Mouse (Mus musculus): Measurements from ENCODE around the gene Il12rb2.

Il12rb2 gene

DNA sequence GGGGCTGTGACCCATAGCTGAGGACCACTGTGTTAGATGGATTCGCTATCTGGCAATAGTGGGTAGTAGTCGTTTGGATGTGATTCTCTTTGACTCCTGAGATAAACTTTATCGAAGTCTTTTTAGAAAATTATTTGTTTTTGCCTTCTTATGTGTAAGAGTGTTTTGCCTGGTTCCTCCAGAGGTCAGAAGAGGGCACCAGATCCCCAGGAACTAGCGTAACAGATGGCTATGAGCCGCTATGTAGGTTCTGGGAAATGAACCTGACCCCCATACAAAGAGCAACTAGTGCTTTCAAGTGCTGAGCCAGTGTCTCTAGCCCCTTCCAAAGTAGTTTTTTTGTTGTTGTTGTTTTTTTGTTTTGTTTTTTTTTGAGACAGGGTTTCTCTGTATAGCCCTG, 79.9 kb downstream of the Il12rb2 start:
- no peak for DNase-seq (ENCODE audit: low read depth, low spot score)

DNA sequence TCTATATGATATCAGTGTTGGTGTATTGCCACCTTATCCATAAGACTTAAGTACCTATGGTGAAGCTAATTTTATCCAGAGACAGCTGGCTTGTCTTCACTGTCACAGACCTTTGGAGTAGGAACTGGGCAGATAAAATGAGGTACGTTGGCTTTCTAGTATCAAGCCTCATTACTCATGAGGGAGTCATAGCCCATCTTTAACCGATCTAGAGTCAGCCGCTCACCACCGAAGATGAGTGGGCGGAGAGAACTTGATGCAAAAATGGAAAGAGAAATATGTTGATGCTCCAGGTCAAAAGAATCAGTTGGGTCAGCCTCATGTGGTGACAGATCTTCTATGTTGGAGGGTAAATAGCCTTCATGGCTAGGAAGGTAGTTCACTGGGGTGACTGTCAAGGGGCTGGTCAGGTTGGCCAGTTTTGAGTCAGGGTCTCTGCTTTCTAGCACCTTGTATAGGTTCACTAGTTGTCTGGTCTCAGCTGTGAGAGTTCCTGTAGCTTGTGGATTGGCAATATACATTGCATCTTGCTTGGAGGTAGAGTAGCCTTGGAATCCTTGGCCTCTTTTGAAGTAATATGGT, 83.9 kb downstream of the Il12rb2 start:
- DNase-seq (ENCODE audit: low read depth, low spot score): no peak

DNA sequence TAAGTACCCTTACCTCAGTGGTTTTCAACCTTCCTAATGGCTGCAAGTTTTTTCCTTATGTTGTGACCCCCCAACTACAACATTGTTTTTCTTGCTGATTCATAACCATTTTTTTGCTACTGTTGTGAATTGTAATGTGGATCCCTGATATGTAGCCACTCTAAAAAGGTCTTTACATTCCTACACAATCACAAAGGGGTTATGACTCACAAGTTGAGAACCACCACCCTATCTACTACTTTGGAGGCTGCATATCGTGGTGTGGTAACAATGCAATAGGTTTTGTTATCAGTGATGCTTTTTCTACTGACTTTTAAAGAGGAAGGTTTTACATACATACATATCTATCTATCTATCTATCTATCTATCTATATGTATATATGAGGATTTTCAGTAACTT, 93.1 kb downstream of the Il12rb2 start:
- no peak for DNase-seq (ENCODE audit: low read depth, low spot score)

DNA sequence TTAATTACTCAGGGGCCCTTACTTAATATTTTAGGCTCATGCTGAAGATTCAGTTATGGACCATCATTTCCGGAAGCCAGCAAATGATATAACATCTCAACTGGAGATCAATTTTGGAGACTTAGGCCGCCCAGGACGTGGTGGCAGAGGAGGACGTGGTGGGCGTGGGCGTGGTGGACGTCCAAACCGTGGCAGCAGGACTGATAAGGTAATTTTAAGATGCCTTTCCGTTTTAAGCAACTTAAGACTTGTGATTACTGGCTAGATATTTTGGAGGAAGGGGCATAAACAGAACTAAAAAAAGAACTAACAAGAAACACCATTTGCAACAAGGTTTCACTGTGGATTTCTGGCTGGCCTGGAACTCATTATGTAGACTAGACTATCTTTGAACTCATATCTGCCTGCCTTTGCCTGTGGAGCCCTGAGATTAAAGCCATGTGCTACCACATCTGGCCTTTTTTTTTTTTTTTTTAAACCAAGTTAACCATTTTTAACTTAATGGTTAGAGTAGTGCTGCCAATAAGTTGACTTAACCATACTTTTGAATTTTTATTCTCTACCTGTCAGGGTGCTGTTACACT, 94.3 kb downstream of the Il12rb2 start:
- no peak for DNase-seq (ENCODE audit: low read depth, low spot score)

DNA sequence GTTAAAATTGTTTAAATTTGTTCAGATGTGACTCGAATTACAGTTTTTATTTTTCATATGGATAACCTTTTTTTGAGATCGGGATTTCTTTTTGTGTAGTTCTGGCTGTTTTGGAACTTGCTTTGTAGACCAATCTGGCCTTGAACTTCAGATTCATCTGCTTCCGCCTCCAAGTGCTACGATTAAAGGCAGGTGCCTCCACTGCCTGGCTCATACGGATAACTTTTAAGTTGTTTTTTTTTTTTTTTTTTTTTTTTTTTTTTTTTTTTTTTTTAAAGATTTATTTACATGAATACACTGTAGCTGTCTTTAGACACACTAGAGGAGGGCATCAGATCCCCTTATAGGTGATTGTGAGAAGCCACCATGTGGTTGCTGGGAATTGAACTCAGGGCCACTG, 98.0 kb downstream of the Il12rb2 start:
- no peak for DNase-seq (ENCODE audit: low read depth, low spot score)

DNA sequence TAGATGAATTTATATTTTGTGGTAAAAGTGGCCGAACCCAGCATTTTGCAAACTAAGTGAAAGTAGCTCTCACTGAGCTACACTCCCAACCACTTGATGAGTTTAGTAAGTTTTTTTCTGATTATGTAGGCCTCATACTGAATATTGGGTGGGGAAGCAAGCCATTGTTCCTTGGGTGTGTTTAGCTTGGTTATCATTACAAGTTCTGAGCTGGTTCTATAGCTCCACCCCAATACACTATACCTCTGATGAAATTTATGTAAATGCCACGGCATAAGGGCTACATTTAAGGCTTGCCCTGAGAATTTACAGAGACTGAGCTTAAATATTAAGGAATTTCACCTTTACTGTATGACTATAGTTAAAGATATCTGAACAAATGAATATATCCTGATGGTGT, 106.5 kb downstream of the Il12rb2 start:
- DNase-seq (ENCODE audit: low read depth, low spot score): no peak

DNA sequence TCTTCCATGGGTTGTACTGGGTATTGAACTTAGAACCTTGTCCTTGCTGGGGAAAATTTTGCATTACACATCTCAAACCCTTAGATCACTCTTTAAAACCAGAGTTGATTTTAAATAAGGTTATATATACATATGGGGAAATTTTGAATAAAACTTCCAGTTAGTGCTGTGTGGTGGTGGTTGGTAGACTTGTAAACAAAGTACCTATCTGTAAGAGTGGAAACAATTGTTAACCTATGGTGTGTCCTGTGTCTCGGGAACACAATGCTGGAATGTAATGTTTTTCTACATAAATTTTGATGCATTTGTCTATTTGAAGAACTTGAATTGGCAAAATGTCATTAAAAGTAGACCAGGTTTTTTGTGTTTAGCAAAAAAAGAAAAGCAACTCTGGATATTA, 107.0 kb downstream of the Il12rb2 start:
- DNase-seq (ENCODE audit: low read depth, low spot score): no peak

DNA sequence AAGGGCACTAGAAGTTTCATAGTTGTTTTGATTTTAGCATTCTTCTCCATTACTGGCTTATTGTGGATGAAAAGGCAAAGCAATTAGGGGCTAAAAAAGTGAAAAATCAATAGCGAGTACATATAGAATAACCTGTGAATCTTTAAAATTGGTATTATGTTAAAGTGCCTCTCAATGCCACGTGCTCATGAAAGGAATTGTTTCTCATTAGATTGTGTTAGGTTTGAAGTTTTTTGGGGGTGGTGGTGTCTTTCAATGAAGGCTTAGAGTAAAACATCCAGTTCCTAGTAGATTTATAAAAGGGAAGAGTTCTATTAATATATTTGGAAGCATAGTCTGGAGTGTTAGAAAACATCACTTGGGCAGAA, 107.8 kb downstream of the Il12rb2 start:
- DNase-seq (ENCODE audit: low read depth, low spot score): no peak

DNA sequence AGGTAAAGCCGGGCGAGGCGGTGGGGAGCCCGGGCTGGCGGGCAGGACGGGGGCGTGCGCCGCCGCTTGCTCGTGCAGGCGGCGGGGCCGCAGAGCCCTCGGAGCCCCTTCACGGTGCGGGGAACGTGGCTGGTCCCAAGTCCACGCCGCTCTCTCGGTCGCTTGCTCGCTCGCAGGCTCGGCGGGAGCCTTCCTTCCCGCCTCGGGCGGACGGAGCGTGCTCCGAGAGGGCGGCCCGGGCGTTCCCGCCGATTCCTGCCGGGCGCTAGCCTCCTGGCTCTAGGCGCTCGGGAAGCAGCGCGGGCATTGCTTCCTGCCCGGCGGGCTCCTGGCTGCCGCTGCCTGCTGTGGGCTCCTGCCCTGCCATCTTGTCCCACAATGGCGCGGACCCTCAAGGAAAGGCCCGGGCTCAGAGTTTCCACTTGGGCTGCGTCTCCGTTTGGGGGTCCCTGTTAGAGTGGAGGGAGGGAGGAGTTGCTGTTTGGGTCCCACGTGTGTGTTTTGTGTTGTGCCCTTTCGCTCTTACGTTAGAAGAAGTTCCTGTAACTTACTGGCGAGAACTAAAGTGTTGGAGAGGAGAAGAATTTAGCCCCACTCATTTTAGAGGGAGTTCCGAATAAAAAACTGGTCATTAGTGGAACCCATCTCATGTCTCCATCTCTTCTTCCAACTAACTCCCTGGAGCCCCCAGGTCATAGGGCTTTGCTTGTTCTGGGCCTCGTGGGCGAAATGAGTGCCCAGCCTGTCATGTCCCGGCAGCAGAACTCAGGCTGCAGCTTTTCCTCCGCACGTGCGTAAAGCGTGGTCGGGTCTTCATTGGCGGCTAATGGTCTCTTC, 108.4 kb downstream of the Il12rb2 start:
- peak; percentile 52 for DNase-seq (ENCODE audit: low read depth, low spot score)

DNA sequence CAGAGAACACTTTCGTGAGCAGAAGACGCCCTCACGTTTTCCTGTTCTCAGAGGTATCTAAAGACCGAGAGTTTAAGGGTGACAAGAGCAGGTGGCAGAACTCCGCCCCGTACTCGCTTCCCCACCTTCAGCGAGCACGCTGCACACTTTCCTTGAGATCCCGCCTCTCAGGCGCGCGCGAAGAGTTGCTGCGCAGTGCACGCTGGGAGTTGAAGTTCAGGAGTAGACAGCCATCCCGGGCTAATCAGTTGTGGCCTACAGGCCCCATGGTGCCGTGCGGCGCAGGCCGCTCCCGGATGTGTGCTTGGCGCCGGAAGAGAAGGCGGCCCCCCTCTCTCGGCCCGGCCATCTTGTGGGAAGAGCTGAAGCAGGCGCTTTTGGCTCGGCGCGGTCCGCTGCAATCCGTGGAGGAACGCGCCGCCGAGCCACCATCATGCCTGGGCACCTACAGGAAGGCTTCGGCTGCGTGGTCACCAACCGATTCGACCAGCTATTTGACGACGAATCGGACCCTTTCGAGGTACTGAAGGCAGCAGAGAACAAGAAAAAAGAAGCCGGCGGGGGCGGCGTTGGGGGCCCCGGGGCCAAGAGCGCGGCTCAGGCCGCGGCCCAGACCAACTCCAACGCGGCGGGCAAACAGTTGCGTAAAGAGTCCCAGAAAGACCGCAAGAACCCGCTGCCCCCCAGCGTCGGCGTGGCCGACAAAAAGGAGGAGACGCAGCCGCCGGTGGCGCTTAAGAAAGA, 109.2 kb downstream of the Il12rb2 start:
- peak; percentile 97 for DNase-seq (ENCODE audit: low read depth, low spot score)

DNA sequence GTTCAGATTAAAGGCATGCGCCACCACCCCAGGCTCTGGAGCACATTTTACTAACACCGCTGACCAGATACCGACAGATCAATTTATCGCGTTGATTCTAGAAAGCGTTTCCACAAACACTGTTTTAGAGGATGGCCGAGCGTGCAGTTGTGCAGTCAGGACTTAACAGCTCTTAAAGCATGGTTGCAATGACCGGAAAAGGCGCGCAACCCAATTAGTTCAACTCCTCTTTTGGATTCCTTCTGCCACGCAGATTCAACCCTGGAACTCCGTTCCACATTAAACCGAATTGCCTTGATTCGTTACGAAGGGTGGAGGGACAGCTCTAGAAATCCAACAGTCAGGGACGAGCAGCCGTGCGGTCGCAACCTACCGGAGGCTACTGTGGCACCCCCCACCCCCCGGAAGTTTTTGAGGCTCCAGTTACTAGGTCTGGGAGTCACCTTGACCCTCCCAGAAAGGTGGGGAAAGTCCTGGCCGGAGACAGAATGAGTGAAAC, 109.8 kb downstream of the Il12rb2 start:
- peak; percentile 44 for DNase-seq (ENCODE audit: low read depth, low spot score)

DNA sequence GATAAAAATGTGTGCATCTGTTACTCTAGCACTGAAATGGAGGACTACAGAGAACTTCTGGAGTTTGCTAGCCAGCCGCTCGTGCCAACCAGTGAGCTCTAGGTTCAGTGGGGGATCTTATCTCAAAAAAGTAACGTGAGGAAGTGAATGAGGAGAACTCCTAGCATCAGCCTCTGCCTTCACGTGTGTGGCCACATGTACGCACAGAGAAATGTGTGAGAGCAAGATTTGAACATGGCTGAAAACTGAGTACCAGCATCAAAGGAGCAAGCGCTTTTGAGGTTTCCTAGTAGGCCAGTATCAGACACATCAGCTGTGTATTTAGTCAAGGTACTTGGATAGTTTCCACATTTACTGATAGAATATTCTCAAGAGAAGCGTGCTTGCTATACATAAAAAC, 111.1 kb downstream of the Il12rb2 start:
- no peak for DNase-seq (ENCODE audit: low read depth, low spot score)

DNA sequence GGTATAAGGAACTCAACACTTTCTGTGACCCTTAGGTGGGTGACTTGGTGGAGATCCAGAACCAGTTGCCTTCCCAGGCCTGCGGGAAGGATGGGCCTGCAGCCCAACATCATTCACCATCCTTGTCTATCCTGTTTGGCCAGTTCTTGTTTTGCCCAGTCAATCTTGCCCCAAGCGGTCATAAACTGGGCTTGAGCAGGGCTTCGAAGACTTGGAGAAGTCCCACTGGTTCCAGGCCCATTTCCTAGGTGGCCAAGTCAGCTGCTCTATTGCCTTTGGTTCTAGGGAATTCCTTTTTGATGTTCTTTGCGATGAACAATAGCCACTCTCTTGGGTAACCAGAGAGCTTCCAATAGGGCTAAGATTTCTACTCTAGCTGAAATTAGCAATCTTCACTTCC, 124.9 kb downstream of the Il12rb2 start:
- no peak for DNase-seq (ENCODE audit: low read depth, low spot score)

DNA sequence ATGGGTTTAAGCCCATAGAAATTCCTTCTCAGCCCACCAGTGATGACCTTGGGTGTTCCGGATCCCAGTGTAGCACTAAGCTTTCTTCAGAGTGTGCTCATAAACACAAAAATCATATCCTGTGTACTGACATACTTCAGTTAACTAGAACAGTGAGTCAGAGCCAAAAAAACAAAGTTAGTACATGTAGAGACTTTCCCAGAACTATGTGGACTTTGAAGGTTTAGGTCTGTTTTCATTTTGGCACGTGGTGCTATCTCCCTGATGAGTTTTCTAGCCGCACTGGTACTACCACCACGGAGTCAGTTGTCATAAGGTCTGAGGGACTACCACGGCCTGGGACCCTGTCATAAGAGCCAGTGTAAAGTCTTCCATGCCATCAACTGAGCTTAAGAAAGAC, 131.5 kb downstream of the Il12rb2 start:
- DNase-seq (ENCODE audit: low read depth, low spot score): no peak

DNA sequence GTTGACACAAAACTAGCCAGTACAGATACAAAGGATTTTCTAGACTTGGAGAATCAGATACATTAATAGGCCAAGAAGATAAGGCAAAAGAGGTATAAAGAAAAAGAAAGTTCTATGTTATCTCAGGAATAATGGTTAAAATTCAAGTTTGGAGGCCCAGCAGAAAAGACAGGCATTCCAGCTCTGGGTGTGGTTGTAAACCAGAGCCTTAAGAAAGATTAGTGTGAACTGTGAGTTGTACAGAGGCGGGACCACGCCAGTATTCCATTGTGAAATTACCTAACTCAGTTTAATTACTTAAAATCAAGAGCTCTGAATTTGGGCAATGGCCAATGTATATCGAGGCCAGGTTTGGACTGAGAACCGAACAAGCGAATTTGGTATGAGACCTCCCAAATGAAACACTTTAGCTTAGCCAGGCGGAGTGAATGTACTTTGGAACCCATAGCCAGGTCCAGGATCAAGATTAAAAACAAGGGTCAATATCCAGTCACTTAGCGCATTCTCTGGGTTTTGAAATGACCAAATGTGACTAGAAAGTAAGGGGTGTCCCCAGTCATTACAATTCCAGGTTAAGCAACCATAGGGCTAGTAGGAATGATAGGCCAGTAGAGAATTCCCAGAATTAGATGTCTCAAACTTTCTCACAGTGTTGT, 132.1 kb downstream of the Il12rb2 start:
- no peak for DNase-seq (ENCODE audit: low read depth, low spot score)

Data from mesoderm, embryonic 11.5 days (tissue).